Mouse (Mus musculus) cerebellum, adult 9-11 months (tissue): ENCODE measurements around the gene Trnt1.

ENCODE experiments used
- DNase-seq: peaks from one replicate; pipeline ENCODE4 v3.0.0; 2022

The Trnt1 gene

GRCm38 (mm10) chr6:106791429-106791828 lies 22.5 kb downstream of the Trnt1 start:
- DNase-seq = no peak

GRCm38 (mm10) chr6:106792486-106792885 lies 23.6 kb downstream of the Trnt1 start:
- DNase-seq = no peak

- DNase-seq = no peak
These were observed 24.2 kb downstream of the Trnt1 start for GRCm38 (mm10) chr6:106793088-106793487.

DNA sequence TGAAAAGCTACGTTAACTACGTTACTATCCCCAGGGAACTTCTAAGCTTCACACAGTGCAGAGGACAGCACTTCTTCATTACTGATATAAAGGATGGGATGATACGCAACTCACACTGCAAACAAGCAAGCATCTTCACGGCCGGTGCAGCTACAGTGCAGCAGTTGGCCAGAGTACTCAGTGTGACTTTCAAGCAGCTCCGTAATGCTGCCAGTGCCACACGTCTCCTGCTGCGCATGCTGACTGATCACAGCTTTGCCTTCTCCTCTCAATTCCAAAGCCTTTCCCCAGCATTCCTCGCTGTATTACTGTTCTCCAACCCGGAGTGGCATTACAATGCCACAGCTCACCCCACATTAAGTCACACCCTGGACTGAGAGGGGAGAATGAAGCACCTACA lies 24.7 kb downstream of the Trnt1 start:
- DNase-seq = no peak

- no peak for DNase-seq
These were observed 25.3 kb downstream of the Trnt1 start for GRCm38 (mm10) chr6:106794094-106794814.

DNA sequence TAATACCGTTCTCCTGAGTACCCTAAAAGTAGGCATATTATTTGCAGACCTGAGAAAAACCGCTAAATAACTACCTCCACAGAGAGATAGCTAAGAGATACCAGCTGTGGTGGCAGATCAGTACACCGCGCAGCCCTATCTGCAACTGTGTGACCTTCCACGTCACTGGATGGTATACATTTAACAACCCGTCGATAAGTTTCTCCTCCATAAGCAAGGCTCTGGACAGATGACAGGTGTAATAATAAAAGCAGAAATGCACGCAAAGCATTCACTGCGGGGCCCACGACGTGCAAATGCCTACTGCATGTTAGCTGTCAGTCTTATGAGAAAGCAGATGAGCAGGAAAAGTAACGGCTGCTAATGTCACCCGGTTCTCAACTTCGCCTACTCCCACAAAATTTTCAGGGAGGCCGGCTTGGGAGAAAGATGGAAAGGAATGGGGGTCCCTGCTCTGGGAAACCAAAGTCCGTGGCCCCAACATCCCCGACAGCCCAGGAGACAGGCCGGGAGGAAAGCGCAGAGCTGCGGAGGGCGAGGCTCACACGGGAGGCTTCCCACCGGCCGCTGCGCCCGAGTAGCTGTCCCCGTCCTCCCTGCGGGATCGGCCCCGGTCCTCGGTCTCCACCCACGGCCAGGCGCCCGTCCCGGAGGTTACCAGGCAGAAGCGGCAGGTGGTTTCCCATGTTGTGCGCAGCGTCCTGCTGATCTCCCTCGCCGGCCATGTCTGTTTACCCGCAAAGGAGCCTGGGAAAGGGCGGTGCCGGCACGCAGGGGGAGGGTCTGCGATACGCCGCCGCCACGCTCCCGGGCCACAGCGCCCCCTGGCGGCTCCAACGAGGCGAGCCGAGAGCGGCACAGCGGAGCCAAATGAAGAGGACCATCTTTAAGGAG lies 30.7 kb downstream of the Trnt1 start, which contains the start of gene Crbn:
Crbn (minus strand) TSS at position 745 of the 894 bp plus-strand sequence.
- peak; percentile 92 for DNase-seq

GRCm38 (mm10) chr6:106800227-106800557 lies 31.3 kb downstream of the Trnt1 start:
- no peak for DNase-seq

DNA sequence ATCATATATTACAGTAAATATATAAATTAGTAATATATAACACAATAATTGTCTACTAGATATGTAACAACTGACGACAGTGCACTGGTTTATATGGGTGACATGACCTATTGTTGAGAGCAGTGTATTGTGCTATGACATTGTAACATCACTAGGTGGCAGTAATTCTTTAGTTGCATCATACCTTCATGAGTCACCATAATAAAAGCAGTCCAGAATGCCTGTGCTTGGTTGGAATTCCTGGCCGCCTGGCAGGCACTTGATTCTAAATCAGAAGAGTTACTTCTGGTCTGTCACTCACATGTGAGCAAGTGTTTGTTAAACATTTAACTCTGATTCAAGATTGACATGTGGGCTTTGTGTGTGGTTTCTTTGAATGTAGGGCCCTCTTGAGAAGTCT lies 36.0 kb downstream of the Trnt1 start:
- peak; percentile 62 for DNase-seq

DNA sequence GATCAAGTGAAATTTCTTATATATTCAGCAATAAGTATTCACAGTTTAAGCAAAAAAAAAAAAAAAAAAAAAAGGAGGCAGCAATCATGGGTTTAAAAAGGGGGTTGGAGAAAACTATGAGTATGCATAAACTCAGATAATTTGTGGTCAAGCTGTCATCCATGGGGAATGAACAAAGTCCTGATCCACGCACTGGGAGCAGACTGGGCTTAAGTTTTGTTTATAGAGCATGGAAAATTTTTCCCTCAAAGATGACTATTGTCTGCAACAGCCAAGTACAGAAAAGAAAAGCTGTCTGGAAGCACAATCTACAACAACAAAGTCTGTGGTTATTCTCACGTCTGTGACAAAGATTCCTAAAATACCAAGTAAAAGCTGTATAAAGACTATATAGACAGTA lies 40.2 kb downstream of the Trnt1 start:
- DNase-seq = no peak

DNA sequence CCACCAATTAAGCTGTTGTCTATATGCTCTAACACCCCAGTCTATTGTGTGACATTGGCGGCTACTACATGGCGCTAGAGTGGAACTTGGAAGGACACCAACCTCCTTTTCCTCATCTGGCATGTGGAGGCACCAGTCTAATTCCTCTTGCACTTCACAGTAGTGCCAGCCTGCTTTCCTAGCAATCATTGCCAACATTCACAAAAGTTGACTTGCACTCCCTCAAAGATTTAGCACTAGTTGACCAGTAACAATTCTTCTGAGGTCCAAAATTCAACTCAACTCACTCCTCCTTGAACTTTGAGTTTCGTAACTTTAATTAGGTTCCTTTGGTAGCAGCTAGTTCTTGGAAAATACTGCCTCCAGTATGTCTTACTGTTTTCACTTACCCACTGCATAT lies 41.8 kb downstream of the Trnt1 start:
- no peak for DNase-seq

GRCm38 (mm10) chr6:106819246-106819645 lies 50.3 kb downstream of the Trnt1 start:
- no peak for DNase-seq

DNA sequence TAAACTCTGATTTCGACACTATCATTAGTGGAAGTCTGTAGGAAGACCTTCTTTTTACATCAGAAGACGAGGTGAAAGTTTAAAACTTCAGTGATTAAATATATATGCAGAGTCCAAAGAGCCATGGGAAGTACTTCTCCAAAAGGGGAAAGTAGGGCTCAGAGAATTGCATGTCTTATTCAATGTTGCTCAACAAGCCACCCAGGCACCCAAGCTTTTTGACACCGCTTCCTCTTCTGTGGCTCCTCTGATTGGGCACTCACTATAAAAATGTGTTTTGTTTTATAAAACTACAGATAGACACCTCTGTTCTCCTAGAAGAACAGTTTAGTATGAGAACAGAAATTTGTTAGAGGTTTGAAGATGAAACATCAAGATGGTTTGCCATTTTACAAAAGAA lies 51.0 kb downstream of the Trnt1 start:
- no peak for DNase-seq

DNA sequence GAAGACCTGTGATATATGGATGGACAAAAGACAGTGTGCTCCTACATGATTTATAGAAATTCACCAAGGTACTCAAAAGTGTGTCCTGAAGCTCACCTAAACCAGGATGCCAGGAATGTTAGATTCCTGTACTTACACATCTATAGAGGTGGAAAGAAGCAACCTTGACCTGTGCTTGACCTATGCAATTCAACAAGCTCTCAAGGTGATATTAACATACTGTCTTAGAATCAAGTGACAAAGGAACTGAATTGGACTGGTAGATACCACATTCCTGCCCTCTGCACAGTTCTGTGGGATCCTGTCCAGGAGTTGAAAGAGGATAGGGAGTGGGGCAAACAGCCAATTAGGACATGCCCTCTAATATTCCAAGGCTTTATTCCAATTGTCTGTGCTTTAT lies 51.6 kb downstream of the Trnt1 start:
- DNase-seq = no peak

DNA sequence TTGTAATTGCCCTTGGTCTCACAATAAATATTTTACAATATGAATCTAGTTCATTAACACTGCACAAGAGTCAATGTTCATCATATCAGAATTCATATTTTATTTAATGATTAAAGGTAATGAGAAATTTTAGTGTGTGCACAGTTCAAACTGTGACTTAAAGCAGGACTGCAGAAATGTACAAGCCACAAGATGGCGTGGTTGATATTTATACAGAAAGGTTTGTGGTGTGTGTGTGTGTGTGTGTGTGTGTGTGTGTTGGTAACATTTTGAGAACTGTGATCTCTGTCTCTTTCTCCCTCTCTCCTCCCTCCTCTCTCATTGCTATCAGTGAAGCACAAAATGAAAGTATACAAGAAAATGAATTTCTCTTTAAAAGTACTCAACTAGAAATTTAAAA lies 53.4 kb downstream of the Trnt1 start:
- DNase-seq = peak; percentile 58
